Mouse (Mus musculus): ENCODE measurements around the gene Brca2.
"Not testable (repeated sequence)": the region's sequence is repeated elsewhere in the genome, so short reads cannot be mapped to it uniquely, and the experiment has no call there.

Brca2 gene

GRCm38 (mm10) chr5:150521937-150522866, at the start of gene Brca2:
TSS of gene Brca2 (plus strand) at chr5:150522630.
- peak; percentile 84 to 87 for DNase-seq (ENCODE audit: low spot score in 2 of 2)

- no peak for DNase-seq (ENCODE audit: low spot score in 2 of 2)
Observed at GRCm38 (mm10) chr5:150477364-150477763, 45.1 kb upstream of the Brca2 start.

- DNase-seq (ENCODE audit: low spot score in 2 of 2): no peak
Observed at GRCm38 (mm10) chr5:150478612-150479011, 43.8 kb upstream of the Brca2 start.

DNA sequence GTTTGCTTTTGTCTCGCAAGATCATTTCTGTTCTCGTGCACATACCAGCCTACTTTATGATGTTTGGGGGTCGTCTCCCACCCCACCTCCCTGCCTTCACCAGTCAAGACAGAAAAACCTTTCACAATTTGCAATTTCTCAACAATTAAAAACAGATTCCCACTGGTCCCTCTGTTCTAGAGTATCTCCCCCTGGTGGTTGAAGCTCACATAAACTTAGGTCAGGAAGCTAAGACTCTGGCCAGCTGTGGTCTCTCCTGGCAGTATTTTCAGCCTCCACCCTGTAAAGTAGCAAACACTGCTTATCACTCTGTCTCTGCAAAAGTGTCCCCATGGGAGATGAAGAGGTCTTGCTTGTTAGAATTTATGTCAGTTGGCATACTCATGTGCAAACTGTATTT, 37.2 kb upstream of the Brca2 start:
- DNase-seq (ENCODE audit: low spot score in 2 of 2): no peak

DNA sequence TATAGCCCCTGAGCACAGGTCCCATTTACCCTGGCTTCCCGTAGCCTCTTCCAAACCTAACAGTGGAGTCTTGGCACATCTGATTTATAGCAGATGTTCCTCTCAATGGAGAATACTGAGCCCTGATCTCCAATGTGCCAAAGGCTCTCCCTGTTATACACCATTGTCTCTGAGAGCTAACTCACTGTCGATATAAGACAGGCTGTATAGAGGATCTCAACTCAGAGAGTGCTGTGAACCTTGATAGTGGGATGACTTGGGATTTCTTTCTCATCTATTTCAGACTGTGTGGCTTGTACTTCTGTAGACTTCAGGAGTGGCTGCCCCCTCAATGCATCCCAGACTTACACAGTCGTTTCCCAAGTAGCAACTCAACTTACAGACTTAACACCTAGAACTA, 32.1 kb upstream of the Brca2 start:
- no peak for DNase-seq (ENCODE audit: low spot score in 2 of 2)

DNA sequence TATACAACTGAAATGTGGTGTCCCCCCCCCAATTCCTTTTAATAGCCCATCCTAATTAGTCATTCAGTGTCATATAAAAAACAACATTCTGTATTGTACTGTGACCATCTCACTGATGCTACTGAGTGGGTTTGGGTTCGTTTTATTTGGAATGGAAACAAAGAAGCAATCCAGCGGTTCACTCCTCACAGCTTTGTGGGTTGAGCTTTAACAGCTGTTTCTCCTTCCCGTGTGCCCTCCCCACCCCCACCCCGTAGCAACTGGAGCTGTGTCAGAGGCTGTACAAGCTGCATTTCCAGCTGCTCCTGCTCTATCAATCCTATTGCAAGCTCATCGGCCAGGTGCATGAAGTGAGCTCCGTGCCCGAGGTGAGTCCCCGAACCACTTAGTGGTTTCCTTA, 31.6 kb upstream of the Brca2 start:
- no peak for DNase-seq (ENCODE audit: low spot score in 2 of 2)

DNA sequence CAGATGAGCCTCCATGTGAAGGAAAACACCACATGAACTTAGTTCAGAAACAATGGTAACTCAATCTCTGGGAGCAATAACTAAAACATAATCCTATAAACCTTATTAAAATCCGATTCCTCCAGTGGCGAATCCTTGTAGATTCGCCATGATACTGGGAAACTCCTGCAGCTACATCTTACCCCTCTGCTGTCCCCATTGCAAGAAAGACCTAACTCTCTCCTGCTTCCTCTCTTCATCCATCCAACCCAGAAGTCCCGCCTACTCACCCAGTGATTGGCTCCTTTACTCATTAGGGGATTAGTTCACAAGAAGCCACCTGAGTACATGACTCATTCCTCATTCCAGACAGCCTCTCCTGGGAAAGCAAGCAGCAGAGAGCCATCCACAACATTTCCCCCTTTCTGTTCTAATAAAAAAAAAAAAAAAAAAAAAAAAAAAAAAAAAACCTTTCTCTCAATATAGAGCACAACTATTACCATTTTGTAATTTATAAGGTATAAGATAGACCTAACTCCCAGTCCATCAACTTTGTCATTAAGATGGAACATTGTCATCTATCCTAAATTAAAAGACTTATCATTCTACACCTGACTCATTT, 30.8 kb upstream of the Brca2 start:
- DNase-seq (ENCODE audit: low spot score in 2 of 2): not testable (repeated sequence)

DNA sequence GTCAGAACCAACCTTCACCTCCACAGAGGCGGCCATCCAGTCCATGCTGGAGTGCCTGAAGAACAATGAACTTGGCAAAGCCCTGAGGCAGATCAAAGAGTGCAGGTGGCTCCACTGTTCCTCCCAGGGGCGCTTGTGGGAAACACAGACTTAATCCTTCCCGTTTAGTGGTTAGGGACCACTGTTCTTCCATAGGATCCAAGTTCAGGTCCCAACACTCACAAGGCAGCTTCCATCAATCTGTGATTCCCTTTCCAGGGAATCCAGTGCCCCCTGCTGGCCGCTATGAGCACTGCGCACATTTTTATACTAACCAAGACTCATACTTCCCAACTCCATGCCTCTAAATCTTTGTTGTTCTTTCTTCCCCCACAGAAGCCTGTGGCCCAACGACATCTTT, 26.6 kb upstream of the Brca2 start:
- DNase-seq (ENCODE audit: low spot score in 2 of 2): peak in 1 of 2 experiments; percentile 10

GRCm38 (mm10) chr5:150510451-150511225, 11.8 kb upstream of the Brca2 start:
- no peak for DNase-seq (ENCODE audit: low spot score in 2 of 2)

- no peak for DNase-seq (ENCODE audit: low spot score in 2 of 2)
Observed at GRCm38 (mm10) chr5:150513264-150513663, 9.2 kb upstream of the Brca2 start.

DNA sequence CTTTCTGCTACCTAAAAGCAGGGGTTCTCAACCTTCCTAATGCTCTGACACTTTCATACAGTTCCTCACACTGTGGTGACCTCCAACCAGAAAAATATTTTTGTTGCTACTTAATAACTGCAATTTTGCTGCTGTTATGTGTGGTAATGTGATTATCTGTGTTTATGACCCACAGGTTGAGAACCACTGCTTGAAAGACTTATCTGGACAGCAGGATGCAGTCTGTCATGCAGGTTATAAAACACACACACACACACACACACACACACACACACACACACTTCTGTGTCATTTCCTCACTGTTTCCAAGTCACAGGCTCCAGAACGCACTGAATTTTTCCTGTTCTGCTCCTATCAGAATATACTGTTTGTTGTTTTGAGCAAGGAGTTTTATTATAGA, 8.4 kb upstream of the Brca2 start:
- DNase-seq (ENCODE audit: low spot score in 2 of 2): no peak

- no peak for DNase-seq (ENCODE audit: low spot score in 2 of 2)
Observed at GRCm38 (mm10) chr5:150518064-150518463, 4.4 kb upstream of the Brca2 start, which contains the start of gene Zar1l. TSS of gene Zar1l (minus strand) at chr5:150518164.

- DNase-seq (ENCODE audit: low spot score in 2 of 2): peak in 1 of 2 experiments; percentile 23
Observed at GRCm38 (mm10) chr5:150519551-150519950, 2.9 kb upstream of the Brca2 start.

DNA sequence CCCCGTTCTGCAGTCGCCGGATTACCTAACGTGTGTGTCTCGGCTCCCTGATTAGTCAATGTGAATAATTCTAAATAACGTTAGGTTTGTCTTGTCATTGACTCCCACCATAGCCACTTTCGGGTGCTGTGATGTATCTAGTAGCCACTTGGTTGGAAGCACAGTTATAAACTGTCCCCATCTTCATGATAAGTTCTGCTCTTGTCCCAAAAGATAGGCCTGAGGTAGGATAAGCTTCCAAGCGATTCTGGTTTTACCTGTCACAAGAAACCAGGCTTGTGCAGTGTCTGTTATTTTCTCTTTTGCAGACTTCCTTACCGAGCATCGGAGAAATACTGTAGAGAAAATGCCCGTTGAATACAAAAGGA, 421 bp downstream of the Brca2 start:
- DNase-seq (ENCODE audit: low spot score in 2 of 2): no peak

DNA sequence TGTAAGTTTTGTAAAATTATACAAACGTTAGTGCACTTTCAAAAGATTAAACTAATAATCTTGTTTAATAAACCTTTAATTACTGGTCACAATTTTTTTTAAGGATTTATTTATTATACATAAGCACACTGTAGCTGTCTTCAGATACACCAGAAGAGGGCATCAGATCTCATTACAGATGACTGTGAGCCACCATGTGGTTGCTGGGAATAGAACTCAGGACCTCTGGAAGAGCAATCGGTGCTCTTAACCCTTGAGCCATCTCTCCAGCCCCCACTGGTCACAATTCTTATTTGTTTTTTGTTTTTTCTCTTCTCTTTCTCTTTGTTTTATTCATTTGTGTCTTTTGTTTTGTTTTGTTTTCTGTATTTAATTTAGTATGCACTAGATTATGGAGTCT, 2.8 kb downstream of the Brca2 start:
- no peak for DNase-seq (ENCODE audit: low spot score in 2 of 2)

DNA sequence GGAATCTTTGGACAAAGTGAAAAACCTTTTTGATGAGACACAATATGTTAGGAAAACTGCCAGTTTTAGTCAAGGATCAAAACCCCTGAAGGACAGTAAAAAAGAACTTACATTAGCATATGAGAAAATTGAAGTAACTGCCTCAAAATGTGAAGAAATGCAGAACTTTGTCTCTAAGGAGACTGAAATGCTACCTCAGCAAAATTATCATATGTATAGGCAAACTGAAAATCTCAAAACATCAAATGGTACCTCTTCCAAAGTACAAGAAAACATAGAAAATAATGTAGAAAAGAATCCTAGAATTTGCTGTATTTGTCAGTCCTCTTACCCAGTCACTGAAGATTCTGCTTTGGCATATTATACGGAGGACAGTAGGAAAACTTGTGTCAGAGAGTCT, 18.9 kb downstream of the Brca2 start:
- no peak for DNase-seq (ENCODE audit: low spot score in 2 of 2)

DNA sequence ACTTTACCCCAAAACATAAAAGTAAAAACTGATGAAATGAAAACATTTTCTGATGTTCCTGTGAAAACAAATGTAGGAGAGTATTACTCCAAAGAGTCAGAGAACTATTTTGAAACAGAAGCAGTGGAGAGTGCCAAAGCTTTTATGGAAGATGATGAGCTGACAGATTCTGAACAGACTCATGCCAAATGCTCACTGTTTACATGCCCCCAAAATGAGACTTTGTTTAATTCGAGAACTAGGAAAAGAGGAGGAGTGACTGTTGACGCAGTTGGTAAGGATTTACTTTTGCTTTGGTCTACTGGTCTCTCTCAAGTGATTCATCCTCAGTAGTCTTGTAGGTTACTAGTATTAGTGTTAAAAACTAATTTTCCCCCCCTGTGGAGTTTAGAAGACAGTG, 20.8 kb downstream of the Brca2 start:
- no peak for DNase-seq (ENCODE audit: low spot score in 2 of 2)

- DNase-seq (ENCODE audit: low spot score in 2 of 2): no peak
Observed at GRCm38 (mm10) chr5:150551637-150552036, 29.2 kb downstream of the Brca2 start.

- DNase-seq (ENCODE audit: low spot score in 2 of 2): no peak
Observed at GRCm38 (mm10) chr5:150559519-150560103, 37.2 kb downstream of the Brca2 start.

DNA sequence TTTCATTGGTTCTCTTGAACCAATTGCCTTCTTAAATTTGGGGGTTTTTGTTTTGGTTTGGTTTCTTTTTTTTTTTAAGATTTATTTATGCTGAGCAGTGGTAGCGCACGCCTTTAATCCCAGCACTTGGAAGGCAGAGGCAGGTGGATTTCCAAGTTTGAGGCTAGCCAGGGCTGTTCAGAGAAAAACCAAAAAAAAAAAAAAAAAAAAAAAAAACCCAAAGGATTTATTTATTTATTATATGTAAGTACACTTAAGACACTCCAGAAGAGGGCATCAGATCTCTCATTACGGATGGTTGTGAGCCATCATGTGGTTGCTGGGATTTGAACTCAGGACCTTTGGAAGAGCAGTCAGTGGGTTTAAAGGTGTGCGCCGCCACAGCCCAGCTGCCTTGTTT, 38.4 kb downstream of the Brca2 start:
- no peak for DNase-seq (ENCODE audit: low spot score in 2 of 2)

- DNase-seq (ENCODE audit: low spot score in 2 of 2): no peak
Observed at GRCm38 (mm10) chr5:150561376-150561775, 38.9 kb downstream of the Brca2 start.

DNA sequence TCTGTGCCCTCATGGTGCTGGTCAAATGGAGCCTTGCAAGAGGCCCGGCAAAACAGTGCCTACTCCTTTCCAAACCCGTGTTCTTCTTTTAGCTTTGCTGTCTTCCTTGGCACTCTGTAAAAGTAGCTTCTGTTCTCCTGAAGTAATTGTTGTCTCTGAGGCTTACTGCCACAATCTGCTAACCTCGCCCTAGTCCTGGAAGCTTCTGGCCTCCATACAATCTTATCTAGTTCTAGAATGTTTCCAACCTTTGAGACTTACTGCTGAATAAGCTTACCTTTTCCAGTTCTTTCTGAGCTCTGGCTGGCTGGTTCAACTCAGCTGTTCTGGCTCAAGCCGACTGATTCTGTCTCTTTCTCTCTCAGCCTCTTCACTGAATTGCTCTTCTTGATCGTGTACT, 39.4 kb downstream of the Brca2 start:
- no peak for DNase-seq (ENCODE audit: low spot score in 2 of 2)

Measured in spleen, postnatal 36 days (tissue).